Mouse (Mus musculus): ENCODE results near the gene Jaml.

DNA sequence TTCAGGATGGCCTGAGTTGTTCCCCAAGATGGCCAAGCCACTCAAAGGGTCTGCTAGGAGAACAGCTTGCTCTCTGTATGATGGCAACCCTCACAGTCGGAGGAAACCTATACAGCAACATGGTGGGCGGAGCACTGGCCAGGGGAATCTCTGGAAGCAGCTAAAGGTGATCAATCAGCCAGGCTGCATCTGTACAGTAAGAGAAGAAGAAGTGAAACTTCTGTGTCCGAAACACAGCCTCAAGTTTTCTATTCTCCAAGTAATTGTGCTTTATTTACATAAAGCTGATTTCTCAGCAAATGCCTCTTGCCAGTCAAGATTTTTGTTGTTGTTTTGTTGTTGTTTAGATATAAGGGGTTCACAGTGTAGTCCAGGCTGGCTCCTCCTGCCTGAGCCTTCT lies 1.1 kb upstream of the Jaml start:
- TF ChIP-seq CTCF (IDR thresholded peaks at IDR 0.05; ENCODE audit: extremely low read depth, insufficient read depth, low read length) (no peak), POLR2A (IDR thresholded peaks at IDR 0.05; ENCODE audit: extremely low read depth, insufficient read depth, low read length) (no peak)

Data from cortical plate, adult 2 months (tissue).